Mouse (Mus musculus) urinary bladder, adult 18-20 months (tissue): ENCODE results near the gene Itga7.
"Not testable (repeated sequence)": the region's sequence is repeated elsewhere in the genome, so short reads cannot be mapped to it uniquely, and the experiment has no call there.

ENCODE experiments used
- DNase-seq, 2 experiments: peaks; one replicate each; pipeline ENCODE4 v3.0.0; 2022; ENCODE audit warnings: low spot score in 2 of 2, mixed read lengths in 2 of 2

Gene Itga7

DNA sequence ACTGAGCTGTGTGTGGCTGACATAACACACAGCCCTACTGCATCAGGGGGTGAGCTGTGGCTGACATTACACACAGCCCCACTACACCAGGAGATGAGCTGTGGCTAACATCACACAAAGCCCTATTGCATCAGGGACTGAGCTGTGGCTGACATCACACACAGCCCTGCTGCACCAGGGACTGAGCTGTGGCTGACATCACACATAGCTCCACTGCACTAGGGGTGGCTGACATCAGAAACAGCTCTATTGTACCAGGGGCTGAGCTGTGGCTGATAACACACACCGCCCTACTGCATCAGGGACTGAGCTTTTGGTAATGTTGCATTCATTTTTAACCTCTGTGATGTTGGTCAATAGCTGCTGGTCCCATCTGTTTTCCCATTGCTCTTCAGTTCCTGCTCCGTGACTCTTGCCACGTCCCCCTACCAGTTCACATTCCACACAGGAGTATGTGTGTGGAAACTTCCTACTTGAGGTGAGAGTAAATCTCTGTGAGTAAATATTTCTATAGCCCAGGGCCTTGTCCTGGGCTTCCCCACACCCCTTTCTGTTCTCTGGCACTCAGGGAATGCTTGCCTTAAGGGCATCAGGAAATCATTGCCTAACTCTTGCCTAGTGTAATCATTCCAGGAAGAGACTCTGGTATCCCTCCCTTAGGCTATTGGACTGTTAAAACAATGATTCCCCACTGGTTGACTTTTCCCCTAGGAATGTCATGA lies 47.2 kb downstream of the Itga7 start:
- no peak for DNase-seq

GRCm38 (mm10) chr10:128989131-128989530 lies 55.5 kb downstream of the Itga7 start, which contains the start of gene Olfr9:
Olfr9 (plus strand) TSS chr10:128989431.
- DNase-seq: not testable (repeated sequence)

GRCm38 (mm10) chr10:128990129-128990850 lies 56.7 kb downstream of the Itga7 start:
- not testable (repeated sequence) for DNase-seq

DNA sequence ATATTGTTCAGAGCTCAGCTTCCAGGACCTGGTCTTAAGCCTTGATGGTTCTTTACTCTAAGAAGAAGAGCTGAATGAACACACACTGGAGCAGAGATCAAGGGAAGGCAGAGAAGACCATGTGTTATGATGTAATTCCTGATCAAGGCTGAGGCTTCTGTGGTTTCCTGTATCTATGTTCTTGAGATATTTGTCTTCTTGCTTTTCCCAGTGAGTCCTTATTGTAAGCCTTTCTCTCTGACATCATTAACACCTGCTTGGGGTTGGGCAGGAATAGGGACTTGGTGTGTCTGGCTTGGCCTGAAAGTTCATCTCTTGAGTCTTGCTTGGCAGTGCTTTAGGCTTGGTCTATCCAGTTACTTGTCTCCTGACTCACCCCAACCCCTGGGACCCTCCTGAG lies 57.4 kb downstream of the Itga7 start:
- DNase-seq: no peak

- no peak for DNase-seq
Measured at GRCm38 (mm10) chr10:128995796-128996195, 62.2 kb downstream of the Itga7 start.

GRCm38 (mm10) chr10:128996523-128997040 lies 63.0 kb downstream of the Itga7 start:
- DNase-seq: no peak

- no peak for DNase-seq
Measured at GRCm38 (mm10) chr10:129004032-129004920, 70.7 kb downstream of the Itga7 start.
